Mouse (Mus musculus): ENCODE measurements around the gene Trhde.

DNA sequence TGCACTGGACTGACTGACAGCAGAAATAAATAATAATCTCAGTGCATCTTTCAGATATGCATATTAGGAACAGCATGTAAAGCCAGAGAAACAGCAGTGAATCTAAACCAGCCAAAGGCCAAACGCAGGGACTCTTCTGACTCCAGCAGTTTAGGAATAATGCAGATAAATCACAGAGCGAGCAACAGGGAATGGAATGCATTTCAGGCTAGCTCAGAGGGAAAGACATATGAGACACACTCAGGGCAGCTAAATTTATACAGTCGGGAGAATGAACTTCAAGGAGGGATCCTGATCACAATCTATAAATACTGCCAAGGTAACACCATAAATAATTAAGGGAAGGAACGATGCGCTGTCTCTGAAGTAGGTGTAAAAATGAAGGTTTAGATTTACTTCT, 66.4 kb downstream of the Trhde start:
- TF ChIP-seq POLR2A (IDR thresholded peaks at IDR 0.05; ENCODE audit: extremely low read depth, insufficient read depth, low read length) (no peak), CTCF (IDR thresholded peaks at IDR 0.05; ENCODE audit: extremely low read depth, insufficient read depth, low read length) (no peak)

Measured in cortical plate, adult 2 months (tissue).